Mouse (Mus musculus) v-Abl transformed pro-B cells (cell line): ENCODE measurements at regions not wholly inside any gene's neighbourhood (a gene's known extent, or its start where the extent isn't known, plus 50 kb on each side); places are given as distances from the start of the nearest gene placed in this dataset.

Source experiments
- in situ Hi-C, 2 experiments: fragments of 400-800 bp; cut with MboI; formaldehyde crosslinking; loops; one replicate each; pipeline ENCODE4 v1.15.1; 2025; ENCODE audit not compliant: unreplicated experiment in 2 of 2

GRCm38 (mm10) chr5:16937840-16938239 lies 146.2 kb downstream of the Gm28710 start:
- in situ Hi-C loops: loop anchor here (5.0 to 10.0 kb wide), 5 partner anchors 829 to 1509 kb away; no protein-coding TSS in a partner anchor

- in situ Hi-C loops: no loop called here
These were observed 155.8 kb downstream of the Gm28710 start for GRCm38 (mm10) chr5:16947430-16947829.

GRCm38 (mm10) chr5:16967735-16968134 lies 176.1 kb downstream of the Gm28710 start:
- in situ Hi-C loops: loop anchor here (25.0 kb wide), 1 partner anchor 420 kb away; no protein-coding TSS in a partner anchor

GRCm38 (mm10) chr5:16968817-16969216 lies 177.2 kb downstream of the Gm28710 start:
- in situ Hi-C loops: loop anchor here (25.0 kb wide), 1 partner anchor 418 kb away; no protein-coding TSS in a partner anchor

GRCm38 (mm10) chr5:16973206-16973896 lies 181.7 kb downstream of the Gm28710 start:
- in situ Hi-C loops: loop anchor here (10.0 to 25.0 kb wide), 2 partner anchors 414 to 1041 kb away; no protein-coding TSS in a partner anchor

- in situ Hi-C loops: loop anchor here (10.0 to 25.0 kb wide), 2 partner anchors 1036 to 1039 kb away; no protein-coding TSS in a partner anchor
These were observed 184.4 kb downstream of the Gm28710 start for GRCm38 (mm10) chr5:16976006-16976405.

GRCm38 (mm10) chr5:16984877-16985276 lies 193.3 kb downstream of the Gm28710 start:
- in situ Hi-C loops: loop anchor here in 1 of 2 experiments (25.0 kb wide), 1 partner anchor 1027 kb away; no protein-coding TSS in a partner anchor

GRCm38 (mm10) chr5:16991518-16991917 lies 199.9 kb downstream of the Gm28710 start:
- in situ Hi-C loops: loop anchor here in 1 of 2 experiments (25.0 kb wide), 1 partner anchor 1021 kb away; no protein-coding TSS in a partner anchor

- in situ Hi-C loops: loop anchor here in 1 of 2 experiments (25.0 kb wide), 1 partner anchor 1013 kb away; no protein-coding TSS in a partner anchor
These were observed 207.6 kb downstream of the Gm28710 start for GRCm38 (mm10) chr5:16999183-16999582.

- in situ Hi-C loops: loop anchor here in 1 of 2 experiments (10.0 kb wide), 1 partner anchor 1008 kb away; no protein-coding TSS in a partner anchor
These were observed 215.4 kb downstream of the Gm28710 start for GRCm38 (mm10) chr5:17006807-17007522.

GRCm38 (mm10) chr5:17021636-17022035 lies 230.0 kb downstream of the Gm28710 start:
- in situ Hi-C loops: no loop called here

- in situ Hi-C loops: no loop called here
These were observed 262.3 kb downstream of the Gm28710 start for GRCm38 (mm10) chr5:17053935-17054334.

GRCm38 (mm10) chr5:17064565-17064964 lies 273.0 kb downstream of the Gm28710 start:
- in situ Hi-C loops: no loop called here

- in situ Hi-C loops: no loop called here
These were observed 288.8 kb downstream of the Gm28710 start for GRCm38 (mm10) chr5:17080405-17080804.

GRCm38 (mm10) chr5:17111556-17111955 lies 261.4 kb upstream of the Speer4f2 start:
- in situ Hi-C loops: no loop called here

- in situ Hi-C loops: no loop called here
These were observed 261.0 kb upstream of the Speer4f2 start for GRCm38 (mm10) chr5:17112026-17112425.

- in situ Hi-C loops: no loop called here
These were observed 257.9 kb upstream of the Speer4f2 start for GRCm38 (mm10) chr5:17115035-17115434.

GRCm38 (mm10) chr5:17116072-17116471 lies 256.9 kb upstream of the Speer4f2 start:
- in situ Hi-C loops: no loop called here

- in situ Hi-C loops: no loop called here
These were observed 247.7 kb upstream of the Speer4f2 start for GRCm38 (mm10) chr5:17125240-17125639.

GRCm38 (mm10) chr5:17127501-17127900 lies 245.5 kb upstream of the Speer4f2 start:
- in situ Hi-C loops: no loop called here

- in situ Hi-C loops: no loop called here
These were observed 237.5 kb upstream of the Speer4f2 start for GRCm38 (mm10) chr5:17135489-17135888.
